Mouse (Mus musculus) testis, postnatal 10 days (tissue): ENCODE data around the gene Cdca5.

Source experiments
- DNase-seq: peaks from one replicate; pipeline ENCODE4 v3.0.0; 2021; ENCODE audit warnings: low spot score

Cdca5 gene

GRCm38 (mm10) chr19:6141394-6141749 lies 56.6 kb downstream of the Cdca5 start, which contains the start of gene Arl2:
Gene Arl2, minus strand, starts transcription at chr19:6141548.
- DNase-seq, result peak; percentile 80
